Mouse (Mus musculus) limb, embryonic 12.5 days (tissue): ENCODE data around the gene Trim44. TPM values are rescaled to one million over a fixed set of nuclear protein-coding genes. Genes with fewer than 3 reads are reported as not detected.

Experiments
- ATAC-seq: fragments of 200-750 bp; cut with Nextera tagmentation; 2 replicates; pipeline ENCODE4 v1.8.0; 2017; ENCODE audit warnings: low read depth, moderate TSS enrichment; ENCODE audit not compliant: insufficient number of reproducible peaks, insufficient read depth, low FRiP score, low TSS enrichment
- H3K27ac ChIP-seq: fragments of 300-500 bp; sonication (generic); 2 replicates; pipeline ENCODE4 v1.5.1; 2016; ENCODE audit warnings: mild to moderate bottlenecking, moderate library complexity
- H3K27me3 ChIP-seq: fragments of 300-500 bp; sonication (generic); 2 replicates; pipeline ENCODE4 v1.6.1; 2016; ENCODE audit warnings: mild to moderate bottlenecking, moderate library complexity
- H3K36me3 ChIP-seq: fragments of 300-500 bp; sonication (generic); 2 replicates; pipeline ENCODE4 v1.6.1; 2016; ENCODE audit warnings: mild to moderate bottlenecking, moderate library complexity
- H3K4me1 ChIP-seq: fragments of 300-500 bp; sonication (generic); replicated peaks from 2 replicates; pipeline ENCODE4 v1.6.1; 2016
- H3K4me2 ChIP-seq: fragments of 300-500 bp; sonication (generic); 2 replicates; pipeline ENCODE4 v1.6.1; 2016; ENCODE audit warnings: mild to moderate bottlenecking, moderate library complexity
- H3K4me3 ChIP-seq: fragments of 300-500 bp; sonication (generic); replicated peaks from 2 replicates; pipeline ENCODE4 v1.5.1; 2016; ENCODE audit warnings: mild to moderate bottlenecking
- H3K9ac ChIP-seq: fragments of 300-500 bp; sonication (generic); replicated peaks from 2 replicates; pipeline ENCODE4 v1.6.1; 2016; ENCODE audit warnings: mild to moderate bottlenecking, moderate library complexity
- H3K9me3 ChIP-seq: fragments of 300-500 bp; sonication (generic); 2 replicates; pipeline ENCODE4 v1.6.1; 2016; ENCODE audit warnings: mild to moderate bottlenecking, moderate library complexity
- WGBS: fragments of 180-500 bp; shearing (Covaris S2); methylation state at CpG from one replicate; pipeline ENCODE4 v1.1.7; 2016; 5-methylcytosine and 5-hydroxymethylcytosine counted together
- polyA plus RNA-seq: library from polyadenylated mRNA; unstranded; fragments of >200 nt; fragmentation: Nextera tagmentation; extraction: Ambion mirVana; gene quantifications from 2 replicates; pipeline ENCODE4 v1.2.1, GENCODE M21; 2016

The Trim44 gene
- polyA plus RNA-seq, 1 experiment from 2014 or later: 51.4 TPM

DNA sequence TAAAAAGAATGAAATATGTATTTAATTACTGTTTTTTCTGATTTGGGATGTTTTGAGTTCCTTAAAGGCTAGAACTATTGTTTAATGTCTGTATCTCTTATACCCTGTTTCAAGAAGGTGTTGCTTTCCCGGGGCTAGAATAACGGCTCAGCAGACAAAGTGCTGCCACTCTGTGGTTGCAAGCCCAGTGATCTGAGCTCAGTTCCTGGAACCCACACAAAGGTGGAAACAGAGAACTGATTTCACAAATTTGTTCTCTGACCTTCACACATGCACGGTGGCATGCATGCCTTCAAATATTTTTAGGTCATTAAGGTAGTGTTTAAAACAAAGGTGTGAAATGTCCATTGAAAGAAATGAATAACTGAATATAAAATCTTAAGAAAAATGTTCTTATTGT, 25.1 kb downstream of the Trim44 start:
- WGBS: 58% methylated on average over 3 of the region's 3 CpGs
- no peak overlapping the region for H3K4me2 ChIP-seq
- H3K27ac ChIP-seq: no peak overlapping the region
- no peaks in the 10 kb centered on the region for H3K9me3 ChIP-seq
- H3K9ac ChIP-seq: no peak overlapping the region
- no peak overlapping the region for H3K4me3 ChIP-seq
- no peaks in the 10 kb centered on the region for H3K27me3 ChIP-seq
- H3K4me1 ChIP-seq: peaks cover 21% of the 10 kb centered on the region
- no peak for ATAC-seq
- peaks cover 17% of the 10 kb centered on the region; the same call in 1 of the 2 replicates for H3K36me3 ChIP-seq

DNA sequence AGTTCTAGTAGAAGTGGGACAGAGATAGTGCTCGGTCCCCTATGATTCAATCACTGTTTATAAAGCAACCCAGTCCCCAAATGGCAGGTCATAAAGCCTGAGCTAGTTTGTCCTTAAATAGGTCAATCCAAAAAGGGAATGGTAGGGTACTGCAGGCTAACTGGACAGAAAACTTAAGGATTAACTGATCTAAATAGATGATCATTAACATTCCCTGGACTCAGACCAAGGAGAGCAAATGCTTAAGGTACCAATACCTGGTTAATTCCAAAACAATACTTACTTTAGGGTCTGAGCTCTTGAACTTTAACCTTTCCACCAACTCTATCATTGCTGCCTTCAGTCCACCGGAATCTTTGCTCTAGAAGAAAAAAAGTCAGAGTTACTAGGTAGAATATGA, 27.0 kb downstream of the Trim44 start:
- Histone ChIP-seq H3K4me2 (no peak overlapping the region), H3K4me1 (peaks cover 21% of the 10 kb centered on the region), H3K4me3 (no peak overlapping the region), H3K27ac (no peak overlapping the region), H3K36me3 (peaks cover 26% of the 10 kb centered on the region; the same call in 1 of the 2 replicates), H3K27me3 (no peaks in the 10 kb centered on the region), H3K9ac (no peak overlapping the region), H3K9me3 (0 out of 2 replicates have a peak, but pooled peaks cover 5% of the 10 kb centered on the region)
- ATAC-seq: no peak
- WGBS: 88% methylated on average over 2 of the region's 2 CpGs

DNA sequence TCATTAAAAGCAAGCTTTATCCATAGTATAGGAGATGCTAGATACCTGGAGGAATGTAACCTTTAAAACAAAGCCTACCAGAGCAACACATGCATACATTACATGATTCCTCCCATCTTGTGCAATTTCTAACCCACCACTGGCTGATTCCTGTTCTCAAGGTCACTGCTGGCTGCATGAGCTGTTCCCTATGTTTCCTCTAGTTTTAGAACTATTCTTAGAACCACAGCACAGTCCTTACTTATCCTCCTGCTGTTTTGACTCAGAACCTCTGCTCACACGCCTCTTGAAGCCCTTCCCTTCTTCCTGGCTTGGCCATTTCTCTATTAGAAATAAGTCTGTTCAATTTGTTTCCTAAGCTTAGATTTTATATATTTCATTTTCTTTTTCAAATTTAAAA, 28.7 kb downstream of the Trim44 start:
- Histone ChIP-seq H3K9me3 (0 out of 2 replicates have a peak, but pooled peaks cover 5% of the 10 kb centered on the region), H3K4me2 (no peak overlapping the region), H3K36me3 (peaks cover 26% of the 10 kb centered on the region; the same call in 1 of the 2 replicates), H3K4me3 (no peak overlapping the region), H3K27ac (no peak overlapping the region), H3K4me1 (peaks cover 12% of the 10 kb centered on the region; the same call in 1 of the 2 replicates), H3K27me3 (no peaks in the 10 kb centered on the region), H3K9ac (no peak overlapping the region)
- WGBS: 69% methylated on average over 1 of the region's 1 CpGs
- ATAC-seq: no peak

DNA sequence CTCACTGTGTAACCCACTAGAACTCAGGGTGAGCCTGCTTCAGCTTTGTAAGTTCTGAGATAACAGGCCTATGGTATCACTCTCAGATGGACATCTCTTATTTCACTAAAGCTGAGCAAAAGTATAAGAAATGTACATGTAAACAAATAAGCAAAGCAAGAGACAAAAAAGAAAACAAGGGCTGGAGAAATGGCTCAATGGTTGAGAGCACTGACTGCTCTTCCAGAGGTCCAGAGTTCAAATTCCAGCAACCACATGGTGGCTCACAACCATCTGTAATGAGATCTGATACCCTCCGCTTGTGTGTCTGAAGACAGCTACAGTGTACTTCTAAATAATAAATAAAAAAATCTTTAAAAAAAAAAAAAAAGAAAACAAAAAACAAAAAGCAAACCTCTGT, 29.2 kb downstream of the Trim44 start:
- Histone ChIP-seq H3K9me3 (0 out of 2 replicates have a peak, but pooled peaks cover 5% of the 10 kb centered on the region), H3K4me1 (peaks cover 10% of the 10 kb centered on the region; the same call in 1 of the 2 replicates), H3K27ac (no peak overlapping the region), H3K9ac (no peak overlapping the region), H3K4me3 (no peak overlapping the region), H3K27me3 (no peaks in the 10 kb centered on the region), H3K36me3 (peaks cover 29% of the 10 kb centered on the region; the same call in 1 of the 2 replicates), H3K4me2 (no peak overlapping the region)
- no peak for ATAC-seq
- WGBS: 83% methylated on average over 1 of the region's 1 CpGs

DNA sequence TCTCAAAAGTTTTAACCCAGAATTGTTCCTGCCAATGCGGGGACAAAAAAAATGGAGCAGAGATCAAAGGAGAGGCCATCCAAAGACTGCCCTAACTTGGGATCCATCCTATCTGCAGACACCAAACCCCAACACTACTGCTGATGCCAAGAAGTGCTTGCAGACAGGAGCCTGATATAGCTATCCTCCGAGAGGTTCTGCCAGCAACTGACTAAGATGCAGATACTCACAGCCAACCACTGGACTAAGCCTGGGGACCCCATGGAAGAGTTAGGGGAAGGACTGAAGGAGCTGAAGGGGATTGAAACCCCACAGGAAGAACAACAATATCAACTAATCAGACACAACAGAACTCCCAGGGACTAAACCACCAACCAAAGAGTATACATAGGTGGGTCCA, 30.3 kb downstream of the Trim44 start:
- Histone ChIP-seq H3K9ac (no peak overlapping the region), H3K4me2 (no peak overlapping the region), H3K4me1 (peaks cover 6% of the 10 kb centered on the region; the same call in 1 of the 2 replicates), H3K27ac (no peak overlapping the region), H3K9me3 (0 out of 2 replicates have a peak, but pooled peaks cover 5% of the 10 kb centered on the region), H3K36me3 (peaks cover 29% of the 10 kb centered on the region; the same call in 1 of the 2 replicates), H3K27me3 (no peaks in the 10 kb centered on the region), H3K4me3 (no peak overlapping the region)
- 100% methylated on average over 2 of the region's 2 CpGs for WGBS
- ATAC-seq: no peak

DNA sequence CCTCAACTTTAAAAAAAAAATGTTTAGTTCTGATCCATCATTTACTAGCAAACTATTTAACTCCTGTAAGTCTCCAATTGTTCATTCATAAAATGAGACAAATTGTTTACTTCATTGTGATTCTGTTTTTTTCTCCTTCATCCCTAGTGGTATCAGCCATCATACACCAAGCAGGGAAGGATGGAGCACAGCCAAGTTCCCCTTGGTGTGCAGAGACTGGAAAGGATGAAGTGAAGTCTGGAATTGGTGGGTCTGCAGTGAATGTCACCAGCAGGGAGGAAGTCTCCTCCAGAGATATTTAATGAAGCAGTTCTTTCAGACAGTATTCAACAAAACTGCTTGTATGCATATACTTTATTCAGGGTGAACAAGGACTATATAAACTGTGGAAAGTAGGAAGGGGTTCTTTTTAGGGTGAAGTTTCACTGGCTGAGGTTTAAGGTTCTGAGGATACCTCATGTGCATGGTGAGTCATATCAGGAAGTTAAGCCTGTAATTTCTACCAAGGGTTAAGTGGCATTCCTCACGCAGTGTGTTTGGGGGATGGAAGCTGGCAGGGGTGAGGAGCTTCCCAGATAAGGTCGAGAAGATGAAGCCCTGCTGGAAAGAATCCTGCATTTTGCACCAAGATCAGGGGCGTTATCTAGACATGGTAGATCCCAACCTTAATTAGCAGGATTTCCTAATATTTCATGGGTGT, 34.1 kb downstream of the Trim44 start:
- Histone ChIP-seq H3K4me3 (no peak overlapping the region), H3K36me3 (peaks cover 22% of the 10 kb centered on the region; the same call in 1 of the 2 replicates), H3K9me3 (0 out of 2 replicates have a peak, but pooled peaks cover 5% of the 10 kb centered on the region), H3K4me1 (no peaks in the 10 kb centered on the region), H3K9ac (no peak overlapping the region), H3K27ac (no peak overlapping the region), H3K27me3 (no peaks in the 10 kb centered on the region), H3K4me2 (no peak overlapping the region)
- 80% methylated on average over 3 of the region's 3 CpGs for WGBS
- no peak for ATAC-seq

DNA sequence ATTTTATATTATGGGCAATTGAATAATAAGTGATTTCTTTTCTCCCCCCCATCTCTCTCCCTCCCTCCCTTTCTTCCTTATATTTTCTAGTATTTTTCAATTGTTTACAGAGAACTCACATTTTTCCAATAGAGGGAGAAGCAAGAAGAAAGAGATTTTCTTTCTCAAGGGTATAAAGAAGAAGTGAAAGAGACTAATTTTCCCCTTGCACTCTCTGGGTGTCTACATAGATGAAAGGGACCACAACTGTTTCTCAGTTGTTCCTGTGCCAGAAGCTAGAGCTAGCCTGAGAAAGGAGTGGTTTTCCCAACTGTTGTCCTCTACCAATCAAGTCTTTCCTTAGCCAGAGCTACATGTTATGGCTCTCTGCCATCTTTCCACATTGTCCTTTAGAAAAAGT, 34.9 kb downstream of the Trim44 start:
- Histone ChIP-seq H3K27me3 (no peaks in the 10 kb centered on the region), H3K4me1 (no peaks in the 10 kb centered on the region), H3K4me3 (no peak overlapping the region), H3K36me3 (peaks cover 22% of the 10 kb centered on the region; the same call in 1 of the 2 replicates), H3K27ac (no peak overlapping the region), H3K9me3 (0 out of 2 replicates have a peak, but pooled peaks cover 5% of the 10 kb centered on the region), H3K4me2 (no peak overlapping the region), H3K9ac (no peak overlapping the region)
- ATAC-seq: no peak

DNA sequence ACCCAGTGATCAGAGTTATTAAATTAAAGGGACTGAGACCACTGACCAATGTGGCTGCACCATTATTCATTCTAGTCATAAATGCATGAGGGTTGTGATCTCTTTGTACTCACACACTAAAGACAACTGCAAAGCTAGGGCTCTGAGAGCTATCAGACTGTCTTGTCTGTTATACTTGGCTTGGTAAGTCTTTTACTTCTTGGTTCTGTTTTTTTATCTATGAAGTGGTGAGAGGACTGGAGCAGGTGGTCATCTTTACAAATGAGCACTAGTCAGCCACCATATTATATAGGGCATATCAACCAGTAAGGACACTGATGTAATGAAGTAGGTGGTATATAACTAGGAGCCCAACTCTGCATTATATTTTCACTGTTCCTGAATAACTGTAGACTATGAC, 36.3 kb downstream of the Trim44 start:
- Histone ChIP-seq H3K27me3 (no peaks in the 10 kb centered on the region), H3K4me3 (no peak overlapping the region), H3K9ac (no peak overlapping the region), H3K36me3 (peaks cover 8% of the 10 kb centered on the region; the same call in 1 of the 2 replicates), H3K4me1 (no peaks in the 10 kb centered on the region), H3K4me2 (no peak overlapping the region), H3K9me3 (no peaks in the 10 kb centered on the region), H3K27ac (no peak overlapping the region)
- no peak for ATAC-seq

DNA sequence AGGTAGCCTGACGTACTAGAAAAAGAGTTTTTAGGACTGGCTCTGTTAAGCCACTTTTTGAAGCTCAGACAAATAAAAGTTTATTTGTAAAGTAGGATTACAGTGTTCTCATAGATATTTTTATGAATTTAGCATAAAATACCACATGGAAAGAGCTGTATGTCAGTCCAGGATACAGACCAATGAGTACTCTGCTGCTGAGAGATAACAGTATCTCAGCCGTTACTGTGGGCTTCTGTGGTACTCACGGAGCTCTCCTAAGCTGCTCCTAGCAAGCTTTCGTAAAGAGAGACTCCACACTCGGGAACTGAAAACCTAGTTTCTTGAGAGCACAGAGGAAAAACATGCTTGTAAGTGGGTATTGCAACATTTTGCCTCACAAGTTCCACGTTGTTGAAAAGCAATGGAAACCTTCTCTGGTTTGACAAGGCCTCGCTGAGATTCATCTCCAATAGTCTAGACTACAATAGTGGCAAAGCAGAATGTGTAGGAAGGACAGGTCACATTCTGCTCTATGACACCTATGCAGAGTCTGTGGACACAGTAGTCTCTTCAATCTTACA, 41.6 kb downstream of the Trim44 start:
- H3K9me3 ChIP-seq: no peaks in the 10 kb centered on the region
- no peak overlapping the region for H3K27ac ChIP-seq
- no peaks in the 10 kb centered on the region for H3K4me1 ChIP-seq
- H3K4me3 ChIP-seq: no peak overlapping the region
- H3K27me3 ChIP-seq: no peaks in the 10 kb centered on the region
- 89% methylated on average over 7 of the region's 7 CpGs for WGBS
- no peak overlapping the region for H3K4me2 ChIP-seq
- H3K36me3 ChIP-seq: 0 out of 2 replicates have a peak, but pooled peaks cover 5% of the 10 kb centered on the region
- no peak overlapping the region for H3K9ac ChIP-seq
- ATAC-seq: no peak

DNA sequence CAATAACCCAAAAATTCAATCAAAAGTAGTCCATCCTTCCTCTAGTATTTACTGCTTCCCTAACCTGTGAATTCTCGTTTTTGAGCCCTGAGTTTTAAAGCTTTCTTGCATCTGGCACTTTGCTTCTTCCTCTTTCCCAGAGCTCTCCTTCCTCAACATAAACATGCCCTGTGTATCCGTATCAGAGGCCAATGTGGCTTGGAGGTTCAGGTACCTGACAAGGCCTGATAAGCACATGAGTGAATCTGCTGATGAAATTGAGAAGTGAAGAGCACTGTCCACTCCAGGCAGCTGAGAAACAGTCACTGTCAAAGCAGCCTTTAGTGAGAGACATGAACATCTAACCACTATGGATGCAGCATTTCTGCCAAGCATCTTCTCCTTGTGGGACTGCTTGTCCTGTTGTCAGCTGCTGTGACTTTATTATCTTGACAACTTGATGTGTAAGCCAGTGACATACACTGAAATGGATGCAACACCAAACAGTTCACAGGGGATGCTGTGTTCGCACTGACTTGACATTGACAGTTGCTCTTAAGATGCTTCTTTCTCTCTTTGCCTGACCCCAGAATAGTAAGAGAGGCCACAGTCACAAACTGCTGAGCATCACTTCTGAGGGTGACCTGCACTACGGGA, 42.9 kb downstream of the Trim44 start:
- H3K4me1 ChIP-seq: no peaks in the 10 kb centered on the region
- no peaks in the 10 kb centered on the region for H3K9me3 ChIP-seq
- no peak overlapping the region for H3K4me3 ChIP-seq
- ATAC-seq: no peak
- no peaks in the 10 kb centered on the region for H3K27me3 ChIP-seq
- H3K9ac ChIP-seq: no peak overlapping the region
- 76% methylated on average over 4 of the region's 4 CpGs for WGBS
- no peak overlapping the region for H3K27ac ChIP-seq
- no peak overlapping the region for H3K4me2 ChIP-seq
- H3K36me3 ChIP-seq: 0 out of 2 replicates have a peak, but pooled peaks cover 3% of the 10 kb centered on the region

DNA sequence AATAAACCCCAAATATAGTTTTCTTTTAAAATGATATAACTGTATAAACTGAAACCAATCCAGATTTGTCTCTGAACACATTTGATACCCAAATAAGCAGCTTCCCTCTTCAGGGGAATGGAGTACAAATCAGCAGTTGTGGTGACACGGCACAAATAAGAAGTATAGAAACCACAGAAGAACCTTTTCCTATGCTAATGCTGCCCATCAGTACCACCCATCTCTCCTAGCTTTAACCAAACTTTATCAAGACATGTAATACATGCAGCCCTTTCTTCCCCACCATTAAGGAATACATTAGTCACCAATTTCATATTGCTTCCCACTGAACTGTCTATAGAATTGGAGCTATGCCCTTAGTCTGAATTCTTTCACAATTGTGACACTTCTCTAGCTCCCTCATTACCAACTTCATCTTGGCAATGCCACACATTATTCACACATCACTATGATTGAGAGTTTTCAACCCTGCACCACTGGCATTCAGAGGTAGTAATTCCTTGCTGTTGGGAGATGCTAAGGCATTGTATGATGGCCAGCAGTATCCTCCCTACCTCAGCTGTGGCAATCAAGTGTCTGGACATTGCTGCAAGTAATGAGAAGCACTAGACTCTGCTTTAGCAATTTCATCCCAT, 44.6 kb downstream of the Trim44 start:
- Histone ChIP-seq H3K4me3 (no peak overlapping the region), H3K4me2 (no peak overlapping the region), H3K36me3 (no peaks in the 10 kb centered on the region), H3K4me1 (no peaks in the 10 kb centered on the region), H3K27ac (no peak overlapping the region), H3K27me3 (no peaks in the 10 kb centered on the region), H3K9me3 (no peaks in the 10 kb centered on the region), H3K9ac (no peak overlapping the region)
- no peak for ATAC-seq
- whole genome bisulfite sequencing: 83% methylated on average over 1 of the region's 1 CpGs
